Mouse (Mus musculus): ENCODE data around the gene Rnf217.

GRCm38 (mm10) chr10:31465840-31466541 is 143.0 kb downstream of the Rnf217 start:
- no peak for TF ChIP-seq POLR2A (IDR thresholded peaks at IDR 0.05; ENCODE audit: extremely low read depth, insufficient read depth, low read length)
- TF ChIP-seq CTCF (IDR thresholded peaks at IDR 0.05; ENCODE audit: low read depth, low read length): peak; percentile 40
